Mouse (Mus musculus) MEL-GATA-1-ER (cell line): ENCODE measurements around the gene Slc4a1.
"Not testable (repeated sequence)": the region's sequence is repeated elsewhere in the genome, so short reads cannot be mapped to it uniquely, and the experiment has no call there.

Experiments
- DNase-seq: peaks from one replicate; pipeline ENCODE4 v3.0.0-alpha.2; 2012; ENCODE audit warnings: low read depth; ENCODE audit errors: extremely low read depth

The Slc4a1 gene

DNA sequence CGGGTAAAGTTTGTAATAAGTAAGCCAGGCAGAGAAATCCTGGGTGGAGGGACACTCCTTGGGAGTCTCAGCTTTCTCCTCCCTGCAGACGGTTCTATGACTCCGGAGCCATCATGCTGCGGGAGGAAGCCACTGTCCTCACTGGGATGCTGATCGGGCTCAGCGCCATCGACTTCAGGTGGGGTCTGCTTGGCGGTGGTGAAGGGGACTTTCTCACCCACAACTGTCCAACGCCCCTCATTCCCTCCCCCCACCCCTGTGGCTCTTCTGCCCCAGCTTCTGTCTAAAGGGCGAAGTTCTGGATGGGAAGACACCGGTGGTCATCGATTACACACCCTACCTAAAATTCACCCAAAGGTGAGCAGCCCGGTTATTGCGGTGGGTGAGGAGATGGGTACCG, 33.1 kb upstream of the Slc4a1 start:
- DNase-seq = no peak

DNA sequence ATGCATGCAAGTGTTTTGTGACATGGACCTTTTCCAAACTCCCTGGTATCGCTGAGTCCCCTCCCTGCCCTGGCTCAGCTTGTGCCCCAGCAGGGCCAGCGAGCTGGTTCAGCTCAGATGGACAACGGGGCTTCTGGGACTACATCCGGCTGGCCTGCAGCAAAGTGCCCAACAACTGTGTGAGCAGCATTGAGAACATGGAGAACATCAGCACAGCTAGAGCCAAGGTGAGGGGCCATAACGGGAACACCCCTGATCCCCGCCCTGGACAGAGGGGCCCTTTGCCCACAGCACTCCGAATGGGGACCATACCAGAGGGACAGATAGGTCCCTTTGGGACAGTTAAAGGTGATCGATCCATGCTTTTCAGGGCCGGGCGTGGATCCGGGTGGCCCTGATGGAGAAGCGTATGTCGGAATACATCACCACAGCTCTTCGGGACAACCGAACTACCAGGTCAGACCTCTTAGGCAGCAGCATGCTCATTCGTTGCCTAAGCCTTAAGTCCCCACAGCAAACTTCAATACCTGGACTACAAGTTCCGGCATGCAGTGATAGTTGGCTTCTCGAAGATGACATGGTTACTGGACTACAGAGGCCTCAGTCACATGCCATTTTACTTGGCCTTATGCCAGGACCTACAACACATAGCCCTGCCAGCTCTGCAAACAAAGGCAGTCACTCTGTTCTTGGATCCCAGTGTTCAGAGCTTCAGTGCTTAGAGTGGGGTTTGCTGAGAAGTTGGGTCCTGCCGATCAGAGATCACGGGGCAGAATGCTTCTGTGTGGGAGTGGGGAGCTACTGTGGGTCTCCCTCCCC, 32.2 kb upstream of the Slc4a1 start:
- DNase-seq = no peak

DNA sequence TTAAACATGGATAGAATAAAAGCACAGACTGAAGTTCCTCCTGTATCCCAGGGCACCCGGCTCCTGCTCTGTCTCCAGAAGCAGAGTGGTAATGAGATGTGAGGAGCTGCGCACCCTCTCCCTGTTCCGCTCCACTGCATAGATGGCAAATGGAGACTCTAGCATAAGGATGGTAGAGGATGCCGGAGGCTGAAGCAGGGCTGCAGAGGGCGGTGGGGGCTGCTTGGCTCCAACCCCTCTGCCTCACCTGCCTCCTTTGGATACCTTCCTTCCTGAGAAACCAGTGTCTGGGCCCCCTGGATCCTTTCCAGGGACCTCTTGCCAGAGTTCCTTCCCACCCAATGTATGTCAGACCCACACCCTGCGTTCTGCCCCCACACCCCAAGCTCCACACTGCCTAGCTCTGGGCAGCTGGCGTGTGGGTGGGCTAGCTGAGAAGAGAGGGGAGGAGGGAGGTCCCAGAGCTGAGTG, 30.7 kb upstream of the Slc4a1 start:
- no peak for DNase-seq

DNA sequence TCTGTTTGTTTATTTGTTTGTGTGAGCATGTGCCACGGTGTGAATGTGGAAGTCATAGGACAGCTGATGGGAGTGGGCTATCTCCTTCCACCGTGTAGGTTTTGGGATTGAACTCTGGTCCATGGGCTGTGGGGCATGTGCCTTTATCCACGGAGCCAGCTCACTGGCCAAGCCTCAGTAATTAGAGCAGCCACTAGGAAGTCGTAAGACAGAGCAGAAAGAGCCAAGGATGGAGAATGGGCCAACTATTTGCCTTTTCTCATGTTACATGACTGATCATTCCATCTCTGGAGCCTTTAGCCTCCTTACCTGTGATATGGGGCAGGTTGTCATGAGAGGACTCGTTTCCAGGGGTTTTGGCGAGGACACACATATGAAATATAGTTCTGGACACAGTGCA, 30.3 kb upstream of the Slc4a1 start:
- DNase-seq = no peak

DNA sequence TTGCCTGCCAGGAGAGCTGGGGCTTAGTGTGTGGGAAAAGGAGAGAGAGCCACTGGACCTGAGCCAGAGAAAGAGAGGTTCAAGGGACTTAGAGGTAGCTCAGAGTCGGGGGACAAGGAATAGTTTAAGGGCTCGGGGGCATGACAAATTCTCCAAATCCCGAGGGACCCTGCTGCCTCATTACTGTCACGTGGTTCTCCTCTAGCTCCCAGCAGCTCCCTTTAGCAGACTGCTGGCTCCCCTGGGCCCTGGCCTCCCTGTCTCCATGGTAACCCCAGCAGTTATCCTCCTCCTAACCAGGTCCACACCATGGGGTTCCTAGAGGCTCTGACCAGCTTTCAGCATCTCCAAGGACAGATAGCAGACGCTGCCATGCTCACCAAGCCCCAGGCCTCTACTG, 29.2 kb upstream of the Slc4a1 start:
- no peak for DNase-seq

DNA sequence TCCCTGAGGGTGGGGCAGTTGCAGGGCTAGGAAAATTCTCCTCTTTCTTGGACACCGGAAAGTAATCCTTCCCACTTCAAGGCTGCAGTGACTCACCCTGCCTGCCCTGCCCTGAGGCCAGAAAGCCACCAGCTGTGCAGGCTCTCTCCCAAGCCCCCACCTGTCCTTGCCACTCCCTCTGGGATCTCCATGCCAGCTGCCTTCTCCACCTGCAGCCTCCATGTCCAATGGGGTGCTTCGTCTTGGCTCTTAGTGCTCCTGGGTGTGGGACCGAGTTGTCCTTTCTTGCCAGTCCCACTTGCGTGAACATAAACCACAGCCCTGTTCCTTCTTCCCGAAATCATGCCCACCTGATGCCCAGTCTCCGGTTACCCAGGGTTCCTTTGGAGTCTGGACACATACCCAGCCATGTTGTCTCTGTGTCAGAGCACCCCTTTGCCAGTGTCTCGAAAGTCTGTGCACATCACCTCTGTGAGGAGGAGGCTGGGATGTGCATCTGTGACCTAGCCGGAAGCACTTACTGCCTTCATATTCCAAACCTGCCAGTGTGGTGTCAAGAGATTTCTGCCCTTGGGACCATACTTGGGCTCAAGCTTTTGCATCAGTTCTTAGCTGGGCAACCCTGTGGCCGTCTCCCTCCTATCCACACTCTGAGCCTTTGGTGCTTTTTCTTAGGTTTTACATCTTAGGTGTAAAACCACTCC, 28.6 kb upstream of the Slc4a1 start:
- DNase-seq = no peak

DNA sequence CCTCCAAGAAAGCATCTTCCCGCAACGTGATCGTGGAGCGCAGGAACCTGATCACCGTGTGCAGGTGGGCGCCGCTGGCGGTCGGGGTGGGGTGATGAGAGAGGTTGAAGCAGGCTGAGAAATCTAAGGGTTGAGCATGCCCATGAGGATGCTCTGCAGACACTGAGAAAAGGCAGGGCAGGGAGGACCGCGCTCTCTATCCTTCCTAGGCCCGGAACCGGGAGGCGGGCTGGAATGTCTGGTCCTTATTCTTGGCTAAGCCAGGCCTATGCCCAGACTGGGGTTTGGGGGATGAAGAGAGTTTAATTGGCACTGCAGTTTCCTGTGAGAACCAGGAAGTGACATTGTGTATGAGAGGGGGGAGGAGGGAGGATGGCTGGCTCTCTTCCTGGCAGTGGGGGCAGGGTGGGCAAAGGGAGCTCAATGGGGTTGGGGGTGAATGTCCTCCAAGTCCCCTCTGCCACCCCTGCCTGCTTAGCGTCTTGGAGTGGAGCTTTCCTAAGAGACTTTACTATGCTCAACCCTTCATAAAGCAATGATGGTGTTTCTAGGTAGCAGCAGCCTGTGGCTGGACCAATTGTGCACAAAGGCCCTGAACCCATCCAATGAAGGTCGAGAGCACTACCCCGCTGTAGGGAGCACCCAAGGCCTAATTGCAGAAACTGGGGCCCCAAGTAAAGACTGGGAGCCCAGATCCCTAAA, 27.9 kb upstream of the Slc4a1 start:
- no peak for DNase-seq

DNA sequence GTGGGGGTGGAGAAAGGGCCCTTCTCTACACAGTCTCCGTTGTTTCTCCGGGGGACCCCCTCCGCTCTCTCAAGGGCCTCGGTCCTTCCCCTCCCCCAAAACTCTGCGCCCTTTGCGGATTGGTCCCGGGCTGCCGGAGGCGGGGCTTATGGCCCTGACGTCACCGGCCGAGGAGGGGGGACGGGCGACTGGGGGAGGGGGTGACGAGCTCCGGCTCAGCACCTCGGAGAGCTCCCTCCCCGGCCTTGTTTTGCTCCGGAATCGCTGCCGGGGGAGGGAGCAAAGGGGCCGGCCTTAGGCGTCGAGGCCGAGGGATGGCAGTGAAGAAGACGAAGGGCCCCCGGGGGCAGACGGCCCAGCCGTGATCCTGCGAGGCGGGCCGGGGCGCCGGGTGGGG, 27.2 kb upstream of the Slc4a1 start, which contains the start of gene Rundc3a:
Gene Rundc3a, plus strand, starts transcription at position 166 of the 397 bp plus-strand sequence.
- no peak for DNase-seq

DNA sequence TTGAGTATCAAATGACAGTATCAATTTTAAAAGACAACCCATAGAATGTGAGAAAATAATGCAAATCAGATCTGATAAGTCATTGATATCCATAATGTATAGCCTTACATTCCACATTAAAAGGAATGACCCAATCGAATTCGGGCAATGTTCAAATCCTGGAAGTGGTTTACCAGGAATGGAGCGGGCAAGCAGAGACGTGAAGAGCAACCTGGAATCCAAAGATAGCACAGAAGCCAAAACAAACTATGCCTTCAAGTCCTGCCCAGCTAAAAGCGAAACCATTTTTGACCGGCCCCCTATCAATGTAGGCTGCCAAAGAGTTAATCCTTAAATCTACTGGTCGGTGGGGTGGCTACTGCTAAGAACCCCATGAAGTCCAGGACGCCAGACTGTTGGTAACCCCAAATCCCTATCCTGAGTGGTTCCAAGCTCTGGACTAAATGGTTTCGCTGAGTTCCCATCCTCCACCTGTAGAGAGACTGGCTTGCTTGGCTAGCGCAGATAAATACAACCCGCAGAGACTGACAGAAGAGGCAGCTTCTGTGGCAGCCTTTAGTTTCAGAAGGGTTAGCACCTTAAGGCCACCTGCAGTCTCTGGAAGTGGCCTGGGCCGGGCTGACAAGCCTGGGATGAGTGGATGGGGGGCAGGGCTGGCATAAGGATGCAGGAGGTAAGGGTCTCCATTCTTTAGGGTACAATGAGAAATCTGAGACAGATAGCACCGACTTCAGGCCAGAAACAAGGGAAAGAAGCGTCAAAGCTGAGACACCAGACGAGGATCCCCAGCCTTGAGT, 26.6 kb upstream of the Slc4a1 start:
- no peak for DNase-seq

DNA sequence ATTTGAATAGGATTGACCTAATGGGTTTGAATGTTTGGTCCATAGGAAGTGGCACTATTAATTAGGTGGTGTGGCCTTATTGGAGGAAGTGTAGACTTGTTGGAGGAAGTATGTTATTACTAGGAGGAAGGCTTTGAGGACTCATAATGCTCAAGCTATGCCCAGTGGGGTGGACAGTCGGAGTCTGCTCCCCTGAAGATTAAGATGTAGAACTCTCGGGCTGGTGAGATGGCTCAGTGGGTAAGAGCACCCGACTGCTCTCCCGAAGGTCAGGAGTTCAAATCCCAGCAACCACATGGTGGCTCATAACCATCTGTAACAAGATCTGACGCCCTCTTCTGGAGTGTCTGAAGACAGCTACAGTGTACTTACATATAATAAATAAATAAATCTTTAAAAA, 23.4 kb upstream of the Slc4a1 start:
- DNase-seq = not testable (repeated sequence)

DNA sequence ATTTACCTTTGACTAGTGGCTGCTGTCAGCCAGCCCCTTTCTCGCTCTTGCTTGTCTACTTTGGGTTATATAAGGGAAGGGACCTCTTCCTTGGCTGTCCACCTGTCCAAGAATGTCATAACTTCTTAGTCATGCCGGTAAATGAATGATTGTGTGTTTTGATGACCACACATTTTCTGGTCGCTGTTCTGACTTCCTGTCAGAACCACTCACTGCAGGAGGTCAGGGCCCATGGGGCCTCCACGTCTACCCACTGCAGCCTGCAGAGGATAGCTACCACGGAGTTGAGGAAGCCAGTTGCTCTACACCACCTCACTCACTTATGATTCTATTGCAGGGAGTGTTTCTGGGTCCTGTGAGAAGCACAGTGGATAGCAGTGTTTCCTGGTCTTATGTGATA, 20.1 kb upstream of the Slc4a1 start:
- DNase-seq = no peak

DNA sequence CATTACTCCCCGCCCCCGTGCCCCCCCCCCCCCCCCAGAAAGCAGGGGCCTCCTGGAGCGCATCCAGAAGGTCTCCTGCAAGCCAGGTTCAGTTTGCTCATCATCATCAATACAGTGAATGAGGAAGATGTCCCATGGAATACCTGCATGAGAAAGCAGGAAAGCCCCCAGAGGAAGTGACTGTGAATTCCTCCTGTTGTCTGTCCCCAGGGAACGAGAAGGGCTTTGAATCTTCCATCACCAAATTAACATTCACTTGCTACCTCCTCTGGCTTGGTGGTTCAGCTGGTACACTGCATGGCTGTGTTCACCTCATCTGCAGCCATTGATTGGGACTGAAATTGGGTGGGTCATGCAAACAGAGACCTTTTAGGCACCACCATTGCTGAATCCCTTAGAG, 19.1 kb upstream of the Slc4a1 start:
- no peak for DNase-seq

DNA sequence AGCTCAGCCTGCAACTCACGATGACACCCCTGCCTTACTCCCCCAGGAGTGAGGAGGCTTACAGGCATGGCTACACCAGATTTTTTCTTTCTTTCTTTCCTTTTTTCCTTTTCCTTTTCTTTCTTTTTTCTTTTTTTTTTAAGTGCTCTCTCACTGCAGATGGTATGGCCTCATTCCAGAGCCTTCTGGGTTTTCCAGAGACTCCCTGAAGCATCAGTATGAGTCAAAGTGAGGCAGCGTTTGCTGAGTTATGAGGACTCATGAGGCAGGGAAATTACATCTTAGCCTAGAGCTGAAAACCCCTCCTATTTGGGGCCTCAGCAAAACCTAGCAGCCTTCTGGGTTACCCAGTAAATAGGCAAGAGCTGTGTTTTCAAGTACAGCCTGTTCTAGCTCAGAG, 18.4 kb upstream of the Slc4a1 start:
- no peak for DNase-seq

DNA sequence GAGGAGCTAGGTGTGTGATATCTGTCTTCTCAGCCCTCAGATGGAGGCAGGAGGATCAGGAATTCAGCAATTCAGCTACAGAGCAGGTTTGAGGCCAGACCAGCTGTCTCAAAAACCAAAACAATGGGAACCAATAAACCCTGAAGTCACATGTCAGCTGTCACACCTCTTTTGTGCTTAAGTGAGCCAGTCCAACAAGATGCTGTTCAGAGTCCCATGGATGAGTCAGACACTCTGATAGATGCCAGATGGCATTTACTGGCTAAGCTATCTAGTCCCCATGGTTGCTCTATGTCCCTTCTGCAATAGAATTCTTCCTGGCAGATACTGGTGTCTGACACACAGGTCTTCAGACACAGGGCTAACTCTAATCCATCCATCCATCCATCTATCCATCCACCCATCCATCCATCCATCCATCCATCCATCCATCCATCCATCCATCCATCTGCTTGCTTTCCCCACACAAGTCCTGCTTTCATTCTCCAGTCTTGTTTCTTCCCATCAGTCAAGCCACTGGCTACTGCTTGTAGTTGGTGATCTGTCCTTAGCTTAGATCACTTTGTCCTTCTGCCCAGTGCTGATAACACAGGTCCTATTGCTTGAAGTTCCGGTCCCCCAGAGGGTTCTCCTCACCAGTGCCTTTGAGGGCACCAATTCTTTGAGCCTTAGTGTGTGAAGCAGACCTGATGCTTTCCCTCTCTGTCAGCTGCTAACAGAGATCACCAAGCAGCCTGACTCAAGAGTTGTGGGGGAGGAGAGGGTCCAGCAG, 17.5 kb upstream of the Slc4a1 start:
- no peak for DNase-seq

DNA sequence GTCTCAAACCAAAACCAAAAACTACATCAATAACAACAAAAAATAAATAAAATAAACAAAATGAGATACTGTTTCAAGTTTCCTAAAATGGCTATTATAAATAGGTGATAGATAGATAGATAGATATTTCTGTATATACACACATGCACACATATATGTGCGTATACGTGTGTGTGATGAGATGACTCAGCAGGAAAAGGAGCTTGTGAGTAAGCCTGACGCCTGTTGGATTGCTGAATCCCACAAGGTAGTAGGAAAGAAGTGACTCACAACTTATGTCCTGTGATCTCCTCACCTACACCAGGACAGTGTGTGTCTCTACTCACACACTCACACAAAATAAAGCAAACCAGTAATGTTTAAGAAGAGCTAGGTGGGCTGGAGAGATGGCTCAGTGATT, 16.8 kb upstream of the Slc4a1 start:
- no peak for DNase-seq

DNA sequence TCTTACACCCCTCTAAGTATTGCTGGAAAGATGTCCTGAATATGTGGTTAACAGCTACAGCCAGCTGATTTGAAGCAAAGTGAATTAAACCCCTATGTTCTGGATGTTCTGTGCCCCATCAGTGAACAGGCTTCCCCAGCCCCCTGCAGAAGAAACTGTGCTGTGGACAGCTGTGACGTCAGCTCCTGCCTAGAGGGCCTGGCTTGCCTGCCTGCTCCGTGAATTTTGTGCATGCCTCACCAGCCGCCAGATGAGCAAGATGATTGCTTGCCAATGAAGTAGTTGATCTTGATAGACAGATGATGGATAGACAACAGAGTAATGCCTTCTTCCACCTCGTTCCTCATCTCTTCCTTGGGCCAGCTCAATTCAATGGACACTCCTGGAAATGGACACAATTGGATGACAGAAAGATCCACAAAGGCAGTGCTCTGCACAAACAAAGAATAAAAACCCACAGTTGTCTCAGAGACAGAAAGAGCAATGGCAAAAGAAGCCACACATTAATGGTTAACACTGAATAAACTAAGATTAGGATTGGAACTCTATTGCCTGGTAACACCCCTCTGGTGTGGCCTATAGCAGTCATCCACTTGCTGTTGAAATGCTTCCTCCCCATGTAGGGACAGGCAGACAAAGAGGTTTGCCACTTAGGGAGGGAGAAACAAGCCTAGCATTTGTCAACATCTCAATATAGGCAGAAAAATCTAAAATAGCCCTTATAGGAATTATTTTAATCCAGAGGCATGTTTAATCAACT, 15.5 kb upstream of the Slc4a1 start:
- DNase-seq = no peak

DNA sequence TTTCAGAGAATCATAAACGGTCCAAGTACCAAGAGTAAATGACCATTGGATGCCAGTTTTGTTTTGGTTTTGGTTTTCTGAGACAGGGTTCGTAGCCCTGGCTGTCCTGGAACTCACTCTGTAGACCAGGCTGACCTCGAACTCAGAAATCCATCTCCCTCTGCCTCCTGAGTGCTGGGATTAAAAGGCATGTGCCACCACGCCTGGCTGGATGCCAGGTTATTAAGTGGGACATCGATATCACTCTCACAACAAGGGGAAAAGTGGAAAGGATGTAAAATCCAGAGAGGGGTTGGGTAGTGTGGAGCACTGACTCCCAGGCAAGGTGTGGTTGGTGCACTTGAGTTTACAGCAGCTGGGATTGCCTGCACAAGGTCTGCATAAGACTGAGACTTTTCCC, 14.1 kb upstream of the Slc4a1 start:
- DNase-seq = no peak

DNA sequence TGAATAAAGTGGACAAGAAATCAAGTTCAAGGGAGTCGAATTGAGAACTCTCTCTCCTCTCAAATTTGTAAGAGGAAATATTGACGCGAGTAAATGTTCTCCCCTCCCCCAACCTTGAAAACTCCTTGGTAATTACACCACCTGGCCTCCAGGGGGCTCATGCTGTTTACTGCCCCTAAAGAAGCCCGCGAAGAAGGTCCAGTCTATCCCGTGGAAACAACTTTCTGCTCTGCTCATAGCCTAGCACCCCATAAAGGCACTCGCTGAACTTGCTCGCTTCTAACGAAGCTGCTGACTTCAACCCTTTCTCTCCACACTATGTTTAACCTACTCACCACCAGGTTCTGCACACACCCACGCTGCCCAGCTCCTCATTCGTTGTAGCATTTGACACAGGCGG, 11.2 kb upstream of the Slc4a1 start:
- no peak for DNase-seq

DNA sequence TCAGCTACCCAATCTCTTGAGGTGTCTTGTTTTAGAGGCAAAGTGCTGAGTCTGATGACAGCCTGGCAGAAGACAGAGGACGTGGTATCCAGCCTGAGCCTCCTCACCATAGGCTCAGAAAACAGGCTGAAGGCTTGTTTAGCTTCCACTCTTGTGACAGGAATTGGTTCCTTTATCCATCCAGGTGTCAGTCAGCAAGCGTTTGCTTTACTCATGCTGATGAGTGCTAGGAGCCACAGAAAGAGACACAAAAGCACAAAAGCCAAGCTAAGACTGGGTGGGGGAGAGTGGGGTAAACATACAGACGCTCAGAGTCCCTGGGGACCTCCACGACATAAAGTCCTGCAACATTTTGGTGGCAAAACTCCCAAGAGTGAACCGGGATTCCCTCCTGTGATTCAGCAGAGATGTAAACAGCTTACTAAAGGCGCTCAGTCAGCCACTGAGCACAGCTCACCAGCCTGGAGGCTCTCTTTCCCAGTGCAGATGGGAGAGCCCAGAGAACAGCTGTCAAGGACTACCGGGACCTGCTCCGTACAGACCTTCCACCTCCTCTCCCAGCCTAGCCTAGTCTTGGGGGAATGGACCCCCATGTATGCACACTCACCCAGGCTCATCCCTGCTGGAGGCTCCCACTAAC, 10.3 kb upstream of the Slc4a1 start:
- no peak for DNase-seq
